Mouse (Mus musculus): ENCODE data around the gene 1110051M20Rik. TPM values are rescaled to one million over a fixed set of nuclear protein-coding genes. Genes with fewer than 3 reads are reported as not detected.
A peak's percentile ranks its signal among the peaks of the same experiment; 100 is the strongest.

The 1110051M20Rik gene
- polyA plus RNA-seq, 1 experiment = 27.0 TPM

DNA sequence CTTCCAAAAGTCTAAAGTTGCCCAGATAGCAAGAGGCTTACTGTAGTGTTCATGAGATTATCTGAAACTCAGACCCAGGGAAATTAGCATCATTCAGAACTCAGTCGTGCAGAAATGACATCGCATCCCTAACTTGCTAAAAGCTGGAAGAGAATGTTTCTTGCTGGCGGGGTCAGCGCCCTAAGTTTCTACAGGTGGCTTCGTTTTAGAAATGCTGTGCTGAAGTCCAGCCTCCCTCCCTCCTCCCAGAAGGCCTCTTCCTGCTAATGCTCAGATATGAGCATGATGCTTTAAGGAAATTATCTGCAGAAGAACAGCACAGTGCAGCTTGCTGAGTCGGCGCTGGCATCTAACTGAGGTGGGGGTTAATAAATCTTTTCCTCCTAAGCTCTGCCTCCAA lies 67.5 kb downstream of the 1110051M20Rik start:
- no peak for DNase-seq
- Histone ChIP-seq H3K4me1 (ENCODE audit: control insufficient read depth, insufficient read depth, low read length) (no peaks in the 10 kb centered on the region; the same call in 1 of the 2 replicates), H3K4me3 (replicated peaks; ENCODE audit: extremely low read depth, low read depth, low read length) (no peak overlapping the region)
- WGBS = 49% methylated on average over 7 of the region's 7 CpGs
- TF ChIP-seq POLR2A (IDR thresholded peaks at IDR 0.05; ENCODE audit: borderline replicate concordance, extremely low read depth, low read depth, low read length) = no peak
- no peak for TF ChIP-seq CTCF (IDR thresholded peaks at IDR 0.05; ENCODE audit: insufficient read depth, low read length)

DNA sequence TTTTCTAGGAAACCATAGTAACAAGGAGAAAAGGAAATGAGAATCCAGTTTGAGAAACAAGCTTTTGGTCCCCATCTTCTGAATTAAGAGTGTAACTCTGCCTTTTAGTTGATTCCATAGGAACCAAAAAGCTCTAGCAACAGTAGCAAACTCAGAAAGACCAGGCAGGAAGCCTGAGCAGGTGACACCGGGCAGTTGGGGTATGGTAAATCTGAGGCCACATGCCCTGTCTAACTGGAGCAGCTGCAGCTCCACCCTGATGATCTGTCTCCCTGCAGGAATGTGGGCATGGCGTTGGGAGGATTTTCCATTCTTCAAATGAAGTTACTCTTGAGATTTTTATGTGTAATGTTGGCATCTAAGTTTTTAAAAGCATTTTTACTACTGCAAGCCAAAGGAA lies 74.2 kb downstream of the 1110051M20Rik start:
- no peaks in the 10 kb centered on the region for H3K4me1 ChIP-seq (ENCODE audit: control insufficient read depth, insufficient read depth, low read length)
- WGBS = 58% methylated on average over 2 of the region's 2 CpGs
- no peak overlapping the region for H3K4me3 ChIP-seq (replicated peaks; ENCODE audit: extremely low read depth, low read depth, low read length)
- TF ChIP-seq CTCF (IDR thresholded peaks at IDR 0.05; ENCODE audit: insufficient read depth, low read length) = no peak
- no peak for TF ChIP-seq POLR2A (IDR thresholded peaks at IDR 0.05; ENCODE audit: borderline replicate concordance, extremely low read depth, low read depth, low read length)
- DNase-seq = no peak

GRCm38 (mm10) chr2:91363272-91363671 lies 81.2 kb downstream of the 1110051M20Rik start:
- DNase-seq = no peak
- peaks cover 11% of the 10 kb centered on the region for H3K4me1 ChIP-seq (ENCODE audit: control insufficient read depth, insufficient read depth, low read length)
- TF ChIP-seq CTCF (IDR thresholded peaks at IDR 0.05; ENCODE audit: insufficient read depth, low read length) = no peak
- TF ChIP-seq POLR2A (IDR thresholded peaks at IDR 0.05; ENCODE audit: borderline replicate concordance, extremely low read depth, low read depth, low read length) = no peak
- 96% methylated on average over 2 of the region's 2 CpGs for WGBS
- H3K4me3 ChIP-seq (replicated peaks; ENCODE audit: extremely low read depth, low read depth, low read length) = no peak overlapping the region

DNA sequence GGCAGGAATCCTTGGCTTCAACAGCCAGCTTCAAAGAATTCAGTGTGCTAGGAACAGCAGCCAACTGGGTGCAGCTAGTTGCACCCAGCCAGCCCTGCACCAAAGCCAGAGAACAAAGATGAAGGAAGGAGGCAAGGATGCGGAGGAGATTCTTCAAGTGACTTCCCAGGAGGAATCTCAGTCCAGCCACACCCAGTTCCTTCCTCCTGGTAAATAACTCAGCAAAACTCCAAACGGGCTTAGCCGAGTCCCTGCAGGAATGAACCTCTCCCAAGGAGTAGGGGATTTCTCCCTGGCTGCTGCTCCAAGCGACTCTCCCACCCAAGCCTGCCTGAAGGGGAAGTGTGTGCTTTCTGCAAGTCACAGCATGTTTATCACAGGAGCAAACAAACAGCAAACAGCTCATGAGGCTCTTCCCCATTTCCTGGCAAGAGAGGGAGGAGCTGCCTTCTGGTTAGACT lies 83.4 kb downstream of the 1110051M20Rik start:
- peak; percentile 46 for DNase-seq
- 17% methylated on average over 4 of the region's 4 CpGs for WGBS
- H3K4me1 ChIP-seq (ENCODE audit: control insufficient read depth, insufficient read depth, low read length) = peaks cover 11% of the 10 kb centered on the region
- TF ChIP-seq POLR2A (IDR thresholded peaks at IDR 0.05; ENCODE audit: borderline replicate concordance, extremely low read depth, low read depth, low read length) (0 out of 2 replicates have a peak, but pooled peaks have one; percentile 43), CTCF (IDR thresholded peaks at IDR 0.05; ENCODE audit: insufficient read depth, low read length) (no peak)
- H3K4me3 ChIP-seq (replicated peaks; ENCODE audit: extremely low read depth, low read depth, low read length) = no peak overlapping the region

GRCm38 (mm10) chr2:91355767-91356166 lies 88.7 kb downstream of the 1110051M20Rik start:
- Histone ChIP-seq H3K4me3 (replicated peaks; ENCODE audit: extremely low read depth, low read depth, low read length) (no peak overlapping the region), H3K4me1 (ENCODE audit: control insufficient read depth, insufficient read depth, low read length) (peaks cover 8% of the 10 kb centered on the region)
- peak; percentile 68 for DNase-seq
- TF ChIP-seq POLR2A (IDR thresholded peaks at IDR 0.05; ENCODE audit: borderline replicate concordance, extremely low read depth, low read depth, low read length) = no peak
- no peak for TF ChIP-seq CTCF (IDR thresholded peaks at IDR 0.05; ENCODE audit: insufficient read depth, low read length)
- 70% methylated on average over 3 of the region's 3 CpGs for WGBS

DNA sequence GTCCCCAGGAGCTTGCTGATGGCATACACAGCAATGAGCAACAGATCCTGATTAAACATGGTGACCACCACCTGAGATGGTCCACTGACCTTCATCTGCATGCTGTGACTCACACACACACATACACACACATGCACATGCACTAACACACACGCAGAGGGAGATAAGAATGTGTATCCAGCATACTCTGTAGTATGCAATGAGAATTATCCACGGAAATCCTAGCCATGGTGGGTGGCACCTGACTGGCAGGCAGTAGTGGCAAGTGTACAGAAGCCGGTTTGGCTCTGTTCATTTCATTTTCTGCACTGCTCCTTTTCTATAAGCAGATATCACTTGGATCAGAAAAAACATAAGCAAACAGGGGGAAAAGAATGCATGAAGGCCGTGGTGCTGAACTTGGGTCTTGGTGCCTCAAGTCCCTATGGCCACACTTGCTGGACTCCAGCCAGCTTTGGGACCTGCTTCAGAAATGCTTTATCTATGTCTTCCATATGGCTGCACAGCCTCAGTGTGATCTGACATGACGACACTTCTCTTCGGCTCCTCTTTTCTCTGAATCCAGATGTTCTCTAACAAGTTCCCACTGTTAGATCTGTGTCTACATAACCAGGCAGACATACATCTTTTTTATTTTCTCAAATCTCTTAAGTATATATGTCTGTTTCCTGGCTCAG lies 89.6 kb downstream of the 1110051M20Rik start:
- H3K4me3 ChIP-seq (replicated peaks; ENCODE audit: extremely low read depth, low read depth, low read length) = no peak overlapping the region
- TF ChIP-seq POLR2A (IDR thresholded peaks at IDR 0.05; ENCODE audit: borderline replicate concordance, extremely low read depth, low read depth, low read length) (no peak), CTCF (IDR thresholded peaks at IDR 0.05; ENCODE audit: insufficient read depth, low read length) (no peak)
- peaks cover 6% of the 10 kb centered on the region for H3K4me1 ChIP-seq (ENCODE audit: control insufficient read depth, insufficient read depth, low read length)
- DNase-seq = no peak
- WGBS = 60% methylated on average over 6 of the region's 6 CpGs

- TF ChIP-seq CTCF (IDR thresholded peaks at IDR 0.05; ENCODE audit: insufficient read depth, low read length) = no peak
- TF ChIP-seq POLR2A (IDR thresholded peaks at IDR 0.05; ENCODE audit: borderline replicate concordance, extremely low read depth, low read depth, low read length) = no peak
- Histone ChIP-seq H3K4me1 (ENCODE audit: control insufficient read depth, insufficient read depth, low read length) (peaks cover 4% of the 10 kb centered on the region), H3K4me3 (replicated peaks; ENCODE audit: extremely low read depth, low read depth, low read length) (no peak overlapping the region)
- WGBS = 53% methylated on average over 3 of the region's 3 CpGs
- DNase-seq = no peak
Measured at GRCm38 (mm10) chr2:91353854-91354253, 90.7 kb downstream of the 1110051M20Rik start.

- no peak for DNase-seq
- TF ChIP-seq POLR2A (IDR thresholded peaks at IDR 0.05; ENCODE audit: borderline replicate concordance, extremely low read depth, low read depth, low read length) (no peak), CTCF (IDR thresholded peaks at IDR 0.05; ENCODE audit: insufficient read depth, low read length) (no peak)
- no peak overlapping the region for H3K4me3 ChIP-seq (replicated peaks; ENCODE audit: extremely low read depth, low read depth, low read length)
- peaks cover 11% of the 10 kb centered on the region for H3K4me1 ChIP-seq (ENCODE audit: control insufficient read depth, insufficient read depth, low read length)
Measured at GRCm38 (mm10) chr2:91351841-91352240, 92.7 kb downstream of the 1110051M20Rik start.

- TF ChIP-seq POLR2A (IDR thresholded peaks at IDR 0.05; ENCODE audit: borderline replicate concordance, extremely low read depth, low read depth, low read length) = peak; percentile 66; the same call in 1 of the 2 replicates
- TF ChIP-seq CTCF (IDR thresholded peaks at IDR 0.05; ENCODE audit: insufficient read depth, low read length) = no peak
- 55% methylated on average over 6 of the region's 6 CpGs for WGBS
- peak; percentile 64 for DNase-seq
- H3K4me3 ChIP-seq (replicated peaks; ENCODE audit: extremely low read depth, low read depth, low read length) = no peak overlapping the region
- H3K4me1 ChIP-seq (ENCODE audit: control insufficient read depth, insufficient read depth, low read length) = peaks cover 11% of the 10 kb centered on the region
Measured at GRCm38 (mm10) chr2:91349974-91350457, 94.5 kb downstream of the 1110051M20Rik start.

- TF ChIP-seq POLR2A (IDR thresholded peaks at IDR 0.05; ENCODE audit: borderline replicate concordance, extremely low read depth, low read depth, low read length) (no peak), CTCF (IDR thresholded peaks at IDR 0.05; ENCODE audit: insufficient read depth, low read length) (no peak)
- no peak for DNase-seq
- 44% methylated on average over 4 of the region's 4 CpGs for WGBS
- H3K4me1 ChIP-seq (ENCODE audit: control insufficient read depth, insufficient read depth, low read length) = peaks cover 11% of the 10 kb centered on the region
- no peak overlapping the region for H3K4me3 ChIP-seq (replicated peaks; ENCODE audit: extremely low read depth, low read depth, low read length)
Measured at GRCm38 (mm10) chr2:91348936-91349335, 95.6 kb downstream of the 1110051M20Rik start.
